Mouse (Mus musculus): ENCODE results near the gene Smpdl3b.

DNA sequence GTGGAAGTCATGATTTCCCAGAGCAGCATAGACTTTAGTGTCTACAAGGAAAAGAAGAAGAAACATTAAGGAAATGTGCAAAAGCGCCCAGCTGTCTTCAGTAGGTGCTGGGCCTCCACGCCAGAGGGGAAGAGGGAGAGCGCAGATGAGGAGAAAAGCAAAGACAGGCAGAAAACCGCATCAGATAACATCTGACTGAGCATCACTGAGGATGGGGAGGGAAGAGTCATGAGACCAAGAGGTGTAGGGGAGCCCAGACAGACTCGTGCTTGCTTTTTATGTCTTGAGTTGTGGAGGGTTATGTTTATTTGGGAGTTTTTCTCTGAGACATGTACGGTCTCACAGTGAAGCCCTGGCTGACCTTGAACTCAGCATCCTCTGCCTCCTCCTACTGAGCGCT, 15.6 kb downstream of the Smpdl3b start:
- TF ChIP-seq CTCF (conservative IDR thresholded peaks at IDR 0.05; ENCODE audit: insufficient read depth, insufficient read length, low read depth, low read length) (no peak), POLR2A (IDR thresholded peaks at IDR 0.05; ENCODE audit: low read depth, low read length) (no peak)
